Mouse (Mus musculus): ENCODE data around the gene Osgin1. TPM values are rescaled to one million over a fixed set of nuclear protein-coding genes. Genes with fewer than 3 reads are reported as not detected.

Gene Osgin1
- polyA plus RNA-seq, 1 experiment: 11.2 TPM

GRCm38 (mm10) chr8:119428766-119429327 is 5.1 kb upstream of the Osgin1 start:
- H3K27me3 ChIP-seq (replicated peaks): peaks cover 72% of the 10 kb centered on the region

DNA sequence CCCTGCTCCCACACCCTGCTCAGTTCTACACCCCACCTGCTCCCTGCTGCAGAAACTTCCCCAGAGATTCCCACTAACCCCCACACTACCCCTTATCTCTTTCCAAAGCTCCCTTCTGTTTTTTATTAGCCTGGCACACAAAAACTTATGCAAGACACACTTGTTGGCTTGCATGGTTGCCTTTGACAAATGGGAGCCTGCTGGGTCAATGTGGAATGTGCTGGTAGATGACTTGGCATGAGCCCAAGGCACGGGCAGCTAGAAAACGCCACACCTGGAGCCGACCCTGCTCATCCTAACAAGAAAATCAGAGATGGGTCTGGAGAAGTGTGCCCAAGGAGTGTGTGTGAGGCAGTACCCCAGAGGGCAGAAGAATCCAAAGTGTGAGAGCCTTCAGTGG is 4.4 kb upstream of the Osgin1 start:
- Histone ChIP-seq H3K36me3 (replicated peaks; ENCODE audit: low read length) (no peaks in the 10 kb centered on the region), H3K4me1 (peaks cover 50% of the 10 kb centered on the region), H3K4me3 (replicated peaks) (no peak overlapping the region), H3K9me3 (no peaks in the 10 kb centered on the region), H3K27me3 (replicated peaks) (peaks cover 79% of the 10 kb centered on the region)
- no peak for TF ChIP-seq GATA1 (IDR thresholded peaks at IDR 0.05; ENCODE audit: borderline replicate concordance, low read length)
- no peak for TF ChIP-seq FLI1 (IDR thresholded peaks at IDR 0.05; ENCODE audit: low read length)

More at GRCm38 (mm10) chr8:119428766-119429327, 5.1 kb upstream of the Osgin1 start:
- no peaks in the 10 kb centered on the region for H3K36me3 ChIP-seq (replicated peaks; ENCODE audit: low read length)
- no peak overlapping the region for H3K4me3 ChIP-seq (replicated peaks)
- H3K9me3 ChIP-seq: no peaks in the 10 kb centered on the region
- H3K4me1 ChIP-seq: peaks cover 57% of the 10 kb centered on the region
- TF ChIP-seq FLI1 (IDR thresholded peaks at IDR 0.05; ENCODE audit: low read length) (no peak), GATA1 (IDR thresholded peaks at IDR 0.05; ENCODE audit: borderline replicate concordance, low read length) (no peak)

DNA sequence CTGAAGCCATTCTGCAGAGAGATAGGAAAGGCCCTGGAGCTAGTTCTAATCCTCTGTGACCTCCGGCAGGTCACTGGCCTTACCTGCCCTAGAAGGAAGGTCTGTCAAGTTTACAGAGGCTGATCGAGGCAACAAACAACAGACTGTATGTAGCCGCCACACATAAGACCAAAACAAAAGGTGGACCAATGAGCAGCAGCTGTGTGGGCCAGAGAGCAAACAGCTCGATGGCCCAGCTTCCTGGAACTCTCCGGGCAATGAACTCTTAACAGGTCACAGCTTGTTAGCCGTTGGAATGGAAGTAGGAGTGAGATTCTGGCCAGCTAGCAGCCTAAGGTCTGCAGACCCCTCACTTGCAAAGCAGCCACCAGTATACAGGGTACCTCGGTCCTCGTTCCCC is 3.7 kb upstream of the Osgin1 start:
- Histone ChIP-seq H3K36me3 (replicated peaks; ENCODE audit: low read length) (no peaks in the 10 kb centered on the region), H3K4me3 (replicated peaks) (no peak overlapping the region), H3K9me3 (no peaks in the 10 kb centered on the region), H3K27me3 (replicated peaks) (peaks cover 84% of the 10 kb centered on the region), H3K4me1 (peaks cover 43% of the 10 kb centered on the region)
- TF ChIP-seq FLI1 (IDR thresholded peaks at IDR 0.05; ENCODE audit: low read length) (no peak), GATA1 (IDR thresholded peaks at IDR 0.05; ENCODE audit: borderline replicate concordance, low read length) (no peak)

- H3K9me3 ChIP-seq: no peaks in the 10 kb centered on the region
- H3K4me3 ChIP-seq (replicated peaks): no peak overlapping the region
- no peaks in the 10 kb centered on the region for H3K36me3 ChIP-seq (replicated peaks; ENCODE audit: low read length)
- H3K4me1 ChIP-seq: peaks cover 42% of the 10 kb centered on the region
- H3K27me3 ChIP-seq (replicated peaks): peaks cover 86% of the 10 kb centered on the region
- no peak for TF ChIP-seq FLI1 (IDR thresholded peaks at IDR 0.05; ENCODE audit: low read length)
- no peak for TF ChIP-seq GATA1 (IDR thresholded peaks at IDR 0.05; ENCODE audit: borderline replicate concordance, low read length)
Measured at GRCm38 (mm10) chr8:119430690-119431089, 3.2 kb upstream of the Osgin1 start.

- Histone ChIP-seq H3K9me3 (no peaks in the 10 kb centered on the region), H3K27me3 (replicated peaks) (peaks cover 77% of the 10 kb centered on the region), H3K36me3 (replicated peaks; ENCODE audit: low read length) (no peaks in the 10 kb centered on the region), H3K4me3 (replicated peaks) (no peak overlapping the region), H3K4me1 (peaks cover 41% of the 10 kb centered on the region)
- no peak for TF ChIP-seq GATA1 (IDR thresholded peaks at IDR 0.05; ENCODE audit: borderline replicate concordance, low read length)
- no peak for TF ChIP-seq FLI1 (IDR thresholded peaks at IDR 0.05; ENCODE audit: low read length)
Measured at GRCm38 (mm10) chr8:119432372-119432771, 1.6 kb upstream of the Osgin1 start.

GRCm38 (mm10) chr8:119434569-119434968 is 645 bp downstream of the Osgin1 start:
- Histone ChIP-seq H3K9me3 (no peaks in the 10 kb centered on the region), H3K36me3 (replicated peaks; ENCODE audit: low read length) (no peaks in the 10 kb centered on the region), H3K27me3 (replicated peaks) (peaks cover 58% of the 10 kb centered on the region), H3K4me3 (replicated peaks) (no peak overlapping the region), H3K4me1 (peaks cover 43% of the 10 kb centered on the region)
- TF ChIP-seq FLI1 (IDR thresholded peaks at IDR 0.05; ENCODE audit: low read length) (no peak), GATA1 (IDR thresholded peaks at IDR 0.05; ENCODE audit: borderline replicate concordance, low read length) (no peak)

GRCm38 (mm10) chr8:119435527-119435926 is 1.6 kb downstream of the Osgin1 start:
- no peak for TF ChIP-seq FLI1 (IDR thresholded peaks at IDR 0.05; ENCODE audit: low read length)
- no peak for TF ChIP-seq GATA1 (IDR thresholded peaks at IDR 0.05; ENCODE audit: borderline replicate concordance, low read length)
- Histone ChIP-seq H3K27me3 (replicated peaks) (peaks cover 53% of the 10 kb centered on the region), H3K4me3 (replicated peaks) (no peak overlapping the region), H3K9me3 (no peaks in the 10 kb centered on the region), H3K36me3 (replicated peaks; ENCODE audit: low read length) (no peaks in the 10 kb centered on the region), H3K4me1 (peaks cover 51% of the 10 kb centered on the region)

GRCm38 (mm10) chr8:119436331-119436730 is 2.4 kb downstream of the Osgin1 start:
- TF ChIP-seq FLI1 (IDR thresholded peaks at IDR 0.05; ENCODE audit: low read length): no peak
- TF ChIP-seq GATA1 (IDR thresholded peaks at IDR 0.05; ENCODE audit: borderline replicate concordance, low read length): no peak
- peak overlapping the region; percentile 89 for H3K4me3 ChIP-seq (replicated peaks)
- no peaks in the 10 kb centered on the region for H3K9me3 ChIP-seq
- H3K27me3 ChIP-seq (replicated peaks): peaks cover 45% of the 10 kb centered on the region
- peaks cover 55% of the 10 kb centered on the region for H3K4me1 ChIP-seq
- no peaks in the 10 kb centered on the region for H3K36me3 ChIP-seq (replicated peaks; ENCODE audit: low read length)

GRCm38 (mm10) chr8:119436933-119437332 is 3.0 kb downstream of the Osgin1 start:
- no peak for TF ChIP-seq GATA1 (IDR thresholded peaks at IDR 0.05; ENCODE audit: borderline replicate concordance, low read length)
- no peak for TF ChIP-seq FLI1 (IDR thresholded peaks at IDR 0.05; ENCODE audit: low read length)
- H3K9me3 ChIP-seq: no peaks in the 10 kb centered on the region
- H3K27me3 ChIP-seq (replicated peaks): peaks cover 45% of the 10 kb centered on the region
- H3K4me1 ChIP-seq: peaks cover 57% of the 10 kb centered on the region
- H3K36me3 ChIP-seq (replicated peaks; ENCODE audit: low read length): peaks cover 3% of the 10 kb centered on the region
- peak overlapping the region; percentile 89 for H3K4me3 ChIP-seq (replicated peaks)

DNA sequence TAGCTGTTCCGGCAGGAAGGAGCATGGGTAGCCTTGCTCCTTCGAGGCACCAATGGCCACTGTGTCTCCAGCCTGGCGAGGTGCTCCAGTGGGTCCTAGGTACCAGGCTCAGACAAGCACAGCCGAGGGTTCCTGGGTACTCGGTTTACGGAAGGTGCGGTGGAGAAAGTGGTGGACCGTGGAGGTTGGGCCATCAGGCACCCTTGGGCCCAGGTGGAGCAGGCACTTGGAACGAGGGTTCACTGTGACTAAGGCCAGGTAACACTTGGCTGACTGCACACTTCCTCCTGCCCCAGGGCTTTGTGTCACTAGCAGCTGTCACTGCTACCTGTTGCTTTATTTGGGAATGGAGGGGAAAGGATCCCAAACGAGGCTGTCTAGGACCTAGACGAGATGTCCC is 3.6 kb downstream of the Osgin1 start:
- no peaks in the 10 kb centered on the region for H3K9me3 ChIP-seq
- peaks cover 9% of the 10 kb centered on the region for H3K36me3 ChIP-seq (replicated peaks; ENCODE audit: low read length)
- H3K4me3 ChIP-seq (replicated peaks): peak overlapping the region; percentile 89
- H3K27me3 ChIP-seq (replicated peaks): peaks cover 45% of the 10 kb centered on the region
- peaks cover 61% of the 10 kb centered on the region for H3K4me1 ChIP-seq
- TF ChIP-seq GATA1 (IDR thresholded peaks at IDR 0.05; ENCODE audit: borderline replicate concordance, low read length) (no peak), FLI1 (IDR thresholded peaks at IDR 0.05; ENCODE audit: low read length) (no peak)

All from megakaryocyte, embryonic 14.5 days (primary cell).